Mouse (Mus musculus): ENCODE data around the gene Ryr2.
A peak's percentile ranks its signal among the peaks of the same experiment; 100 is the strongest.
"Not testable (repeated sequence)": the region's sequence is repeated elsewhere in the genome, so short reads cannot be mapped to it uniquely, and the experiment has no call there.

The Ryr2 gene

GRCm38 (mm10) chr13:12106662-12107632, at the start of gene Ryr2:
Ryr2 (minus strand) TSS chr13:12106945.
- peak; percentile 37 to 74 for DNase-seq (ENCODE audit: low spot score in 2 of 2)

DNA sequence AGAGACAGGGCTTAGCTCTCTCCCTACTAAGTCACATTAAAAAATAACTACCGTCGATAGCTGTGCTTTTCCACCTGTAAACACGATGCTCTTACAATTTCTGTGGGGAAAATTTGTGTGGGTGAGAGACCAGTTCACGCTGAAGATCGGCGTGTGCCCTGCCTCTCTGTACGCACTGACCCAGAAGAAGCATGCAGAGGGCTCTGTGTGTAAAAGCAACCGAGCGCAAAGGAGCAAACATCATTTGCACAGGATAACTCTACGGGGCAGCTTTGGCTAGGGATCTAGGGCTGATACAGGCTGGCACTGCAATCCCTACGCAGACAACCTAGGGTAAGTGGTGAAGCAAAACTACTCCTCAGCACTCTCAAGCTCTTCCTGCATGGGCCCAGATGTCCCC, 47.2 kb upstream of the Ryr2 start:
- DNase-seq (ENCODE audit: low spot score in 2 of 2), result no peak

DNA sequence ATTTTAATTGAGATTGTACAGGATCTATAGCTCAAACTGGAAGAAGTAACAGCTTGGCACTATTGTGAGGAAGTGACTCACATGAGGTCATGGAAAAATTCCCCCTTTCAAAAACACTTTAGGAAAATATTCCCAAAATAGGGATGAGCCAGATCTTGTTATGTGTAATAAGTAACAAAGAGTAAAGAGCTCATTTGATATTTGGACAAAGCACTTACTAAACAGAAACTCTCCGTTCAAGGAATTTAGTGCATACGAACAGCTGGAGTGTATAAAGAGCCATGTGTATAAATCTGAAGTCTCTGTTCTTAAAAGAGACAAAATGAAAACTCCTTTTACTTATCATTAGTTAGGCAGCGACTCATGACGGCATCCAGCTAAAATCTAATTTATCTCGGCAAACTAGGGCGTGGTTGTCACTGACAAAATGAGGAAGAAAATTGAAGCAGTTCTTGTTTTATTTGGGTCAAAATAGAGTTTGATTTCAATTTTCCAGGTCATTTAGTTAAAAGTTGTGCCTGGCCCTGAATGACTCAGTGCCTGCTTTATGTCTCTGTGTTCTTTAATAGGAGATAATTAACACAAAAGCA, 40.3 kb upstream of the Ryr2 start:
- no peak for DNase-seq (ENCODE audit: low spot score in 2 of 2)

GRCm38 (mm10) chr13:12146402-12146801, 39.7 kb upstream of the Ryr2 start:
- DNase-seq (ENCODE audit: low spot score in 2 of 2), result no peak

DNA sequence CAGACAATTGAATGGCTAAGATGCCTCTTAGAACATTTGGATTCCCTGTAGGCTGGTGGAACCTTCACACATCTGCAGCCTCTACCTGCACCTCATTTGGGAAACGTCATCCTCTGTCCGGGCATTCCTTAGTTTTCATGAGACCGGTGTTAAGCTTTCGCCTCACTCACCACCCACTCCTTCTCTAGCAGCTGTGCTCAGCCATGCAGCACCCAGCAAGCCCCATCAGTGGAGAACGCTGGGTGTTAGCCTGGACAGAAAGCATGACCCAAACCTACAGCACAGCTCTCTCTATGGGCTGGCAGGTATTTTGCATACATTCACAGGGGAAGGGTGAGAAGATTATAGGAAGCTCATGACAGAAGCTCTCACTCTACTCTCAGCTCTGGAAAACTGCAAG, 36.6 kb upstream of the Ryr2 start:
- no peak for DNase-seq (ENCODE audit: low spot score in 2 of 2)

DNA sequence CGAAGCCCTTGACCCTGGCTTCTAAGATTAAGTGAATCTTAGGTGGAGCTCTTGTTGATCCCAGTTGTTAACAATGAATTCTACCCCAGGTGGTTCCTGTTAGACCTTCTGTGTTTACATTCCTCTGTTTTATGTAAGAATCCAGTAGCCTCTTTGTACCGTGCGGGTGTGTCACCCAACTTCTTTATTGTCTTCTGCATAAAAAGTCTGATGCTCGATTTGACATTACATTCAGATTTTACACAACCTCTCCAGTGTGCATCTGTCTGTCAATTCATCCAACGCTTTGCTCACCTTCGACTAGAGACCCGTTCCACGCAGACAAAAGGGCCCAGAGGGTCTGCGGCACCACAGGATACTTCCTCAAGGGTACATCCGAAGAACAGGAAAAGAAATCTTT, 29.7 kb upstream of the Ryr2 start:
- DNase-seq (ENCODE audit: low spot score in 2 of 2), result not testable (repeated sequence)

DNA sequence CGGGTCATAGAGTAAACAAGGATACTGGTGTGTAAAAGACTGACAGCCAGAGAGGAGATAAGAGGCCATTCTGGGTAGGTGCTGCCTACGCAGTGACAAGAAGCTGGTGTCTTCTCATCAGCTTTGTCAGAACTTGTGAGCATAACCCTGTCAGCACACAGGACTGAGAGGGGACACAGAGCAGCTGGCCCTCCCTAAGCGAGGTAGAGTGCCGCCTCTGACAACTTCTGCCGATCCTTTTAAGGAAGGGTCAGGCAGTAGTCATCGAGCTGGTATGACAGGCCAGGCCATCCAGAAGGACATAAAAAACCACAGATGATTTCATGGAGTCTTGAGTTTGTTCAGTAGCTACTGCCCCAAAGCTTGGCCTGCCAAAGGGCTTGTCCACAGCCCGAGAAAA, 26.8 kb upstream of the Ryr2 start:
- no peak for DNase-seq (ENCODE audit: low spot score in 2 of 2)

DNA sequence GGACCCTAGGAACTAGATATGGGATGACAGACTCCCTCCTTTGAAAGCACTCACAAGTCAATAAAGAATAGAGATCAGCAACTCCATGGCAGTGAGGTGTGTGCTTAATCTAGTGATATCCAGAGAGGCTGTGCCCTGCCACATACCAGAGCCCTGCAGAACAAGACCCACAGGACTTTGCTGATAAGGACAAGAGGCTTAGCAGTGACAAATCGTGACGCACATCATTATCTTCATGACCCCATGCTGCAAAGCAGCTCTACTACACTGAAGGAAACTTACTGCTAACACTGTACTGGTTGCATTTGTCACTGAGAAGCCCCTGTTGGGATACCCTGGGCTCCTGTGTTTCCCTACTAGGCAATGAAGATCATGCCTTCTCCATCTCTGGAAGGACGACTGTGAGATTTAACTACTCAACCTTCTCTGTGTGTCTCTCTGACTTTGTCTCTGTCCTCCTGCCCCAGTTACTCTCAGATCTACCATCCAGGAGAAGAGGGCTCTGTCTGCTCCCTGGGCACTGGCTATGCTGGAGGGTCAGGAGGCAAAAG, 25.5 kb upstream of the Ryr2 start:
- DNase-seq (ENCODE audit: low spot score in 2 of 2), result no peak

DNA sequence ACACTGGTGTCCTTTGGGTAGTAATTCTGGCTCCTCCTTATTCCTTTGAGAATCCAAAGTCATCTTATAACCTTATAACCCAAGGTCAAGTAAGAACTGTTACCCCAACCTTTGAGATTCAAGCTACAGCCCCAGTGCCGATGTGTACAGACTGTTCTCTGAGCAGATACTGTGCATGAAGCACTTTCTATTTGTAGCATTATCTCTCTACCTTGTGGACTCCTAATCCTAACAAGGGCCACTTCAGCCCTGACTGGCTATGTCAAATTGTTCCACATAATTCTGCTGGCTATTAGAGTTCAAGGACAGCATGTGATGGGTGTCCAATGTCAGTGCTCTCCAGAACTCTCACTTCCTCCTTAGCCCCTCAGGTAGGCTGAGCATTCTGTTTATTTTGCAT, 22.4 kb upstream of the Ryr2 start:
- no peak for DNase-seq (ENCODE audit: low spot score in 2 of 2)

DNA sequence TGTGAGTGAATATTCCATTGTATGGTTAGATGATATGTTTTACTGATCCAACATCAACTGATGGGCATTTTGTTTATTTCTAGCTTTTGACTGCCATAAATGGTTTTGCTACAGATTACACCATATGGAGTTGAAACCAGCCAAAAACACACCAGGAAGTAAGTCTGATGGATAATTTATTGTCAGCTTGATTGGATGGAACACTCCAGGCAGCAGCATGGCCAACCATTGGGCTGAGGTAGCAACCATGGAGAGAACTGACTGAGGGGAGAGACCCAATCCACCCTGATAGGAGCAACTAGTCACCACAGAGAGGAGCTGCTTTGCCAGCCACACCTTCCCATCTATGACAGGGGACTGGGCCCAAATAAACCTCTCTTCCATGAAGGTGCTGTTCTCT, 19.4 kb upstream of the Ryr2 start:
- no peak for DNase-seq (ENCODE audit: low spot score in 2 of 2)

DNA sequence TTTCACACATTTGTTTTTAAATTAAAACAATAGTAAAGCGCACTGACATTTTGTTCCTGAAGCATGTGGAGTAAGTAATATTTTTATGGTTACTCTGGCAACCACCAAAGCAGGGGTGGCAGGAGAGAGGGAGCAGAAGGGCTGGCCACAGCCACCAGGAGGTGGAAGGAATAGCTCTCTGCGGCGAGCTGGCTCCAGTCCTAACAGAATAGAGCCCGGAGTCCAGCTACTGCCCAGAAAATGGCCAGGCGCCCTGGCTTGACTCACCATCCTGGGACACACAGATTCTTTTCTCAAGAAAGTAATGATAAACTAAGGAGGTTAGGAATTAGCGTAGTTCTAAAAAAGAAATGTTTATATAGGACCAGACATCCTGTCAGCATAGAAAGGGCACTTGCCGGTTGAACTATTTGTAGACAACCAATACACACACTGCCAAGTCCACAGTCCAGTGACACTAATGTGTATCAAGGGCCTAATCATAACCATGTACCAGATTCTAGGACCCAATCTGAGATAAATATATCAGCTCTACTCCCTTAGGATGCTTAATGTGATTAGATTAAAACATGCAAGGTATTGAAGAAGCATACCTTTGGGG, 18.3 kb upstream of the Ryr2 start:
- no peak for DNase-seq (ENCODE audit: low spot score in 2 of 2)

- DNase-seq (ENCODE audit: low spot score in 2 of 2), result no peak
Measured at GRCm38 (mm10) chr13:12115551-12115950, 8.8 kb upstream of the Ryr2 start.

DNA sequence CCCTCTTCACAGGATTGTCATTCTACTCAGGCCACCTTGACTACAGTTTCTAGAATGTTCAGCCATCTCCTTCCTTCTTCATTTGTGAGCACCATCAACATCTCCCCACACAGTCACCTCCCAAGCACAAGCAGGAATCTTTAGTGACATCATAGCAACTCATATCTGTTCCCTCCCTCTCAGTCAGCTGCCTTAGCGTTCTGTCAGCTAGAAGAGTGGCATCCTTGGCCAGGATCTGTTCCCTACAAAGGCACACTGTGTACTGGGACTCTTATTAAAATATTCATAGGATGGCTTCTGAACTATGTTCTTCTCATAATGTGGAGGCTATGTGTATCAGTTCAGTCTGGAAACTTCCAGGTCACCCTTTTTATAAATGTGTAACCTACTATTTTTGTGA, 8.1 kb upstream of the Ryr2 start:
- DNase-seq (ENCODE audit: low spot score in 2 of 2), result no peak

DNA sequence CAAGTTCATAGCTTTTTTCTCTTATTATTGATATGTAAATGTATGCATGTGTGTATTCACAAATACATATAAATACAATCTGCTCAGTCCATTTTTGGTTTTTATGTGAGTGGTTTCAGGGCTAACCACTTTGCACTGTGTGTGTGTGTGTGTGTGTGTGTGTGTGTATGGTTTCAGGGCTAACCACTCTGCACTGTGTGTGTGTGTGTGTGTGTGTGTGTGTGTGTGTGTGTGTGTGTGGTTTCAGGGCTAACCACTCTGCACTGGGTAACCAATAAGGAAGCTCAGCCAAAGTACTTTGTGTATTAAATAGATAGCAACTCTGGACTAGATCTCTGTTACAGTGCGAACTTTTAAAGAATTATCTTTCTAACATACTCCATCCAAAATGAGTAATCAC, 2.2 kb upstream of the Ryr2 start:
- no peak for DNase-seq (ENCODE audit: low spot score in 2 of 2)

- DNase-seq (ENCODE audit: low spot score in 2 of 2), result no peak
Measured at GRCm38 (mm10) chr13:12105830-12106628, 716 bp downstream of the Ryr2 start.

DNA sequence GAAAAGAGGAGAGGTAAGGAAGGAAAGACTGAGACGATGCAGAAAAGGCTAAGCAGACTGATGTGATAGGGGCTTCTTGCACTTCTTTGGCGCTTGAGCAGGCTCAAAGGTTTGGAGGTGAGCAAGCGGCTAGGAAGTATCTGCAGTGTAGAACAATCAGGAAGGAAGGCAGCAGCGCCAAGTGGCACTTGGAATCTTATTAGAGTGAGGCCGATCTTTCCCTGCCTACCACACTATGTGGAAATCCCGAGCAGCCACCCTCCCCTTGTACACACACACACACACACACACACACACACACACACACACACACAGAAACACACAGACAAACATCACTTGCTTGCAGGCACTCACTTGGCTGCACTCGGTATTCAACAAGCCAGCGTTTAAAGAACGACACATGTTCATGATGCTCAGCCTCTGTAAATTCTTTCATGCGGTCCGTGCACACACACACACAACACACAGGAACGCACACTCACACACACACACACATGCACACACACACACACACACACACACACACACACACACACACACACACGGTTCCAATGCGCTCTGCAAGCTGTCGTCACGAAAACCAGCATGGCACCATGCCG, 1.4 kb downstream of the Ryr2 start:
- no peak for DNase-seq (ENCODE audit: low spot score in 2 of 2)

DNA sequence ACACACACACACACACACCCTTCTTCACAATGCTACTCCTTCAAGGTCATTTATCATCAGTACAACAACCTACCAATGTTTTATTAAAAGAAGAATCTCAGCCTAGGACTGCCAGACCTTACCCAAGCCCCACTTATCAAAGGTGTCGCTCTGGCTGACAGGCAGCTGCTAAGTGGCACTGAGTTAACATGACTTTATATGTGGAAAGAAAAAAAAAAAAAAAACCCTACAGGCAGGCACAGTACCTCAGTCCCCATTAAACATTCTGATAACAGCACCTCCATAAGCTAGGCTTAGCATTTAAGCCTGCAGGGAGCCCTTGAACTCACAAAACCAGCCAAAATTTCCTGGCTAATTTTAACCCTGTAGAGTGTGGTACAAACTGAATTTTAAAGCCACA, 2.4 kb downstream of the Ryr2 start:
- DNase-seq (ENCODE audit: low spot score in 2 of 2), result no peak

DNA sequence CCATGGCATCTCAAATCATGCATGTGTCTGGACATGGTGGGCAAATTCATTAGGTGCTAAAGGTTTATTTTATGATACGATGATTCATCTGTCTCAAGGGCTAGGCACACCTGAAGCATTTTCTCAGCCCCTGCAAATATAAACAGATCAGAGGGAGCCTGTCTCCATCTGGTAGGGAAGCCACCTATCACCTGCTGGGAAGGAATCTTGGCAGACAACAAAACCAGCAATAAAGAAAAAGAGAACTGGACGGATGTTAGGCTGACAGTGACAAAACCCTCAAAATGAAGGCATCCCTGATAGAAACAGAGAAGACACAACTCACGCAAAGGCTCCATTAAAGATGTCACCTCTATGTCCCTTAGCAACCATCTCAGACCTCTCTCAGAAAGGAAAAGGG, 3.7 kb downstream of the Ryr2 start:
- no peak for DNase-seq (ENCODE audit: low spot score in 2 of 2)

- no peak for DNase-seq (ENCODE audit: low spot score in 2 of 2)
Measured at GRCm38 (mm10) chr13:12099446-12099845, 7.3 kb downstream of the Ryr2 start.

DNA sequence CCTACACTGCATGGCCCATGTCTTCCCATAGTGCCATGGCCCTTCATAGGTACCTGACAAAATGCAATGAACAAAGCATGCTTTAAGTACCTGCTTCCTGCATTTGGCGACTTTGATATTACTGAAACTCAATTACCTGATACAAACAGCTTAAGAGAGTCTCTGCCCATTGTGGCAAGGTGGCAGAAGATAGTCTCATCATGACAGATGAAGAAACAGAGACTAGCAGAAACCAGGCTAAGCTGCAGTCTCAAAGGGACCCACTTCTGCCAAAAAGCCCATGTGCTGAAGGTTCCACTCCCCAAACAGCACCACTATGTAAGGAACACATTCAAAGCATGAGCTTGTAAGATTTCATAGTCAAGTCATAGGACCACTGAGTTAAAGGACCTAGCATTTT, 7.8 kb downstream of the Ryr2 start:
- no peak for DNase-seq (ENCODE audit: low spot score in 2 of 2)

DNA sequence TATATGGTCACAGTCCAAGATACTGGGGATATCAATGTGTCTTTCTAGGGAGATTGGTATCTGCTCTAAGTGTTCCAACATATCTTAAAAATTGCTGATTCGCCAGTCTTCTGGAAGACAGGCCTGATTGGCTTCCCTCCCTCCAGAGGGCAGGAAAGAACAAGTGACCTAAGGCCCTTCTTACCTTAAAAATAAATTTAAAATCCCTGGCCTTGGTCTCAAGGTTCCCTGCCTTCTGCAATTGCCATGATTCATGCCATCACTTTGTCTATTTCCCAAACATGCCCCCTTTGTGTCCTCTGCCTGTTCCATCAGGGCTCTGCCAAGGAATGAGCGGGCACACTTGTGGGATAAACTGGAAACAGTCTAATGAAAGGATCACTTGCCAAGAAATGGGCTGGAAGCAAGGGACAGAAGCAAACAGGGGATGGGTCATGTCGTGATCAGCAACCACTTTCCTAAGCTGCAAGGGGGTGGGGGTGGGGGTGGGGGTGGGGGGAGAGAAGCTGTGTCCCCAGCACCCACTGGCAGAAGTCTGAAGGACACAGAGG, 10.3 kb downstream of the Ryr2 start:
- no peak for DNase-seq (ENCODE audit: low spot score in 2 of 2)

All from spleen, postnatal 4 days (tissue).